Mouse (Mus musculus) lung, embryonic 15.5 days (tissue): ENCODE measurements around the gene L1td1. TPM values are rescaled to one million over a fixed set of nuclear protein-coding genes. Genes with fewer than 3 reads are reported as not detected.
A peak's percentile ranks its signal among the peaks of the same experiment; 100 is the strongest.

Experiments used
- ATAC-seq: fragments of 200-750 bp; cut with Nextera tagmentation; 2 replicates; pipeline ENCODE4 v1.8.0; 2017; ENCODE audit warnings: moderate number of reproducible peaks, borderline replicate concordance; ENCODE audit not compliant: low FRiP score, low TSS enrichment; ENCODE audit errors: extremely low read depth
- H3K27ac ChIP-seq: fragments of 300-500 bp; sonication (generic); 2 replicates; pipeline ENCODE4 v1.5.1; 2015; ENCODE audit warnings: moderate library complexity, mild to moderate bottlenecking, inconsistent platforms
- H3K27me3 ChIP-seq: fragments of 300-500 bp; sonication (generic); 2 replicates; pipeline ENCODE4 v1.6.1; 2015; ENCODE audit warnings: inconsistent platforms
- H3K36me3 ChIP-seq: fragments of 300-500 bp; sonication (generic); 2 replicates; pipeline ENCODE4 v1.6.1; 2015; ENCODE audit warnings: inconsistent platforms
- H3K4me1 ChIP-seq: fragments of 300-500 bp; sonication (generic); 2 replicates; pipeline ENCODE4 v1.6.1; 2015; ENCODE audit warnings: inconsistent platforms
- H3K4me2 ChIP-seq: fragments of 300-500 bp; sonication (generic); 2 replicates; pipeline ENCODE4 v1.6.1; 2015; ENCODE audit warnings: inconsistent platforms, mild to moderate bottlenecking, moderate library complexity
- H3K4me3 ChIP-seq: fragments of 300-500 bp; sonication (generic); 2 replicates; pipeline ENCODE4 v1.5.1; 2015; ENCODE audit warnings: mild to moderate bottlenecking, inconsistent platforms
- H3K9ac ChIP-seq: fragments of 300-500 bp; sonication (generic); 2 replicates; pipeline ENCODE4 v1.6.1; 2015; ENCODE audit warnings: inconsistent platforms
- H3K9me3 ChIP-seq: fragments of 300-500 bp; sonication (generic); 2 replicates; pipeline ENCODE4 v1.6.1; 2016; ENCODE audit warnings: inconsistent platforms
- WGBS: fragments of 180-500 bp; shearing (Covaris S2); methylation state at CpG from one replicate; pipeline ENCODE4 v1.1.7; 2015; 5-methylcytosine and 5-hydroxymethylcytosine counted together
- polyA plus RNA-seq: library from polyadenylated mRNA; unstranded; fragments of >200 nt; fragmentation: Nextera tagmentation; extraction: Ambion mirVana; gene quantifications from 2 replicates; pipeline ENCODE4 v1.2.1, GENCODE M21; 2015

L1td1 gene
- 0.16 TPM in 1 of 2 replicates, not detected in the other for polyA plus RNA-seq

GRCm38 (mm10) chr4:98726590-98727237 lies at the start of gene L1td1:
Gene L1td1, plus strand, starts transcription at chr4:98726734.
- WGBS: 9% methylated on average over 29 of the region's 29 CpGs
- peaks cover 13% of the 10 kb centered on the region for H3K4me1 ChIP-seq
- H3K27ac ChIP-seq: no peak within 1 kb of the TSS
- H3K4me2 ChIP-seq: peak within 1 kb of the TSS; percentile 59
- ATAC-seq: peak; percentile 44
- no peaks in the 10 kb centered on the region for H3K36me3 ChIP-seq
- H3K9me3 ChIP-seq: no peaks in the 10 kb centered on the region
- peak within 1 kb of the TSS; percentile 14 for H3K9ac ChIP-seq
- H3K4me3 ChIP-seq: peak within 1 kb of the TSS; percentile 30
- peaks cover 13% of the 10 kb centered on the region for H3K27me3 ChIP-seq

DNA sequence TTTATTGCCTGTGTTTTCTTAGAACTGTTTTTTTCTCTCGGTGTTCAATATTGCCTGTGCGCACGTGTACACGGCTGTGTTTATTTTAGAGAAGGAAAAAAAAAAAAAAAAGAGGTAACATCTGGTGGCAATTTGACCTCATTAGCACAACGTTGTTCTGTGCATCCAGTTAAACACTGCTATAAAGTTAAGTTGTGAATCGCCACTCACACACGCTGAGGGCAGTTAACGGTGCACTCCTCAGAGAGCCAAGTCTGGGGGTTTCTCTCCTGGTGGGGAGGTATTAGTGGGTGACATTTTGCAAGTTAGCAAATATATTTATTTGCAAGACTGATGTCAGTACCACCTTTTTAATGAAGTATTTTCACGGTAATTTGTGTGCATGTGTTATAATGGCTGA lies 49.0 kb upstream of the L1td1 start:
- WGBS: 55% methylated on average over 9 of the region's 9 CpGs
- Histone ChIP-seq H3K4me3 (no peak overlapping the region), H3K36me3 (no peaks in the 10 kb centered on the region), H3K4me1 (no peaks in the 10 kb centered on the region), H3K4me2 (no peak overlapping the region), H3K9ac (no peak overlapping the region), H3K27ac (no peak overlapping the region), H3K9me3 (no peaks in the 10 kb centered on the region), H3K27me3 (no peaks in the 10 kb centered on the region)
- no peak for ATAC-seq

DNA sequence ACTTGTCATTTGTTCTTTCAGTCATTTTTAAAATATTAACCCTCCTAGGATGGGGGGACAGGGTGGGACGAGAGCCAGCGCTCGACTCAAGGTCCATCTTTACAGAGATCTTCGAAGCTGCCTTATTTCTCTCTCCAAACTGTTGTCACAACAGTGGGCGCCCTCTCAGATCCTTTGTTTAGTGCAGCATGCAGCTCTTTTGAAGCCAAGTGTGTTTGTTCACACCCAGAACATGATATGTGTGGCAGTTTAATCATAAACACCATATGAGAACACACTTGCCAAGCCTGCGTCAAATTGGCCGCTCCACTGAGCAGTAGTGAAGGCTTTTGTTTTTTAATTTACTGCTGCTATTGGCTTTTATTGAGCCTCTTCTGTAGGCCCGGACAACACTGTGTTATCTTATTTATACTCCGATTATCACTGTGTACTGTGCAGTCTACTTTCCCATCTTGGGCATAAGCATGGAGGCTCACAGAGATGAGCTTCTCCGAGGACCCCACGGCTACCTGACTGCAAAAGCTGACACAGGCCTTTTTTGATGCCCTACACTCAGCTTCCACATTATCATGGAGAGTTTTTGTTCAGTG lies 39.8 kb upstream of the L1td1 start:
- Histone ChIP-seq H3K4me2 (no peak overlapping the region), H3K36me3 (0 out of 2 replicates have a peak, but pooled peaks cover 3% of the 10 kb centered on the region), H3K4me1 (no peaks in the 10 kb centered on the region), H3K9me3 (no peaks in the 10 kb centered on the region), H3K9ac (no peak overlapping the region), H3K4me3 (no peak overlapping the region), H3K27me3 (no peaks in the 10 kb centered on the region), H3K27ac (no peak overlapping the region)
- ATAC-seq: no peak
- 89% methylated on average over 11 of the region's 11 CpGs for WGBS

GRCm38 (mm10) chr4:98688116-98688515 lies 38.4 kb upstream of the L1td1 start:
- no peaks in the 10 kb centered on the region for H3K4me1 ChIP-seq
- no peak overlapping the region for H3K4me3 ChIP-seq
- no peak for ATAC-seq

DNA sequence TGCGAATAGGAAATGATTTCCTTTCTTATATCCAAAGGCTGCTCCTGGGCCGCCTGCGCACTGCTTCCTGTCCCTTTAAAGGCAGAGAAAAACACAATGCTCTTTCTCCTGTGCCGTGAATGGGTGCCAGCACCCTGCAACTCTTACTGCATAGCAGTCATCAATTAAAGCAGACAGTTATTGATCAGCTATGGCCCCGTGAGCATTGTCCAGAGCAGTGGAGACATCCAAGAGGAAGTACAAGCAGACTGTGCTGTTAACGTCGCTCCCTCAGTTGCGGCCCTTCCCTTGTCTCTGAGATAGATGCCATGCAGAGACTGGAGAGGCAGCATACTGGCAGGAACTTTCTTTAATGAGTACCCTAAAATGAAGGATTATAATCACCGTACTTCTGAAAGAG lies 38.0 kb upstream of the L1td1 start:
- Histone ChIP-seq H3K27ac (no peak overlapping the region), H3K36me3 (0 out of 2 replicates have a peak, but pooled peaks cover 3% of the 10 kb centered on the region), H3K9ac (no peak overlapping the region), H3K4me3 (no peak overlapping the region), H3K4me2 (no peak overlapping the region), H3K4me1 (no peaks in the 10 kb centered on the region), H3K27me3 (no peaks in the 10 kb centered on the region), H3K9me3 (no peaks in the 10 kb centered on the region)
- WGBS: 76% methylated on average over 9 of the region's 9 CpGs
- ATAC-seq: no peak

More at GRCm38 (mm10) chr4:98688116-98688515, 38.4 kb upstream of the L1td1 start:
- Histone ChIP-seq H3K36me3 (0 out of 2 replicates have a peak, but pooled peaks cover 3% of the 10 kb centered on the region), H3K27ac (no peak overlapping the region), H3K27me3 (no peaks in the 10 kb centered on the region), H3K4me2 (no peak overlapping the region), H3K9ac (no peak overlapping the region), H3K9me3 (no peaks in the 10 kb centered on the region)
- 89% methylated on average over 11 of the region's 11 CpGs for WGBS

DNA sequence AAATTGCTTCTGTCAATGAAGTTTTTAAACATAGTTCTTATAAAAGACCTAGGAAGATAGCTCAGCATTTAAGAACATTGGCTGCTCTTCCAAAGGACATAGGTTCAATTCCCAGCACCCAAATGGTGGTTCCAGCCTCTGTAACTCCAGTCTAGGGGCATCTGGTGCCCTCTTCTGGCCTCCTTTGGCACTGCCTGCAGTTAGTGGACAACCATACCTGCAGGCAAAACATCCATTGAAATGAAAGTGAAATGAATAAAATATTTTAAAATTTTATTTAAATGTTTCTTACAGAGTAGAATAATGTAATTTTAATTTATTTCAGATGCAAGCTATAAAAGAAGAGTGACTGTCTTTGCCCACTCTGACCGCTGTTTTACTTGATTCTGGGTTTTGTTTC lies 36.5 kb upstream of the L1td1 start:
- Histone ChIP-seq H3K9me3 (no peaks in the 10 kb centered on the region), H3K27me3 (no peaks in the 10 kb centered on the region), H3K4me3 (no peak overlapping the region), H3K36me3 (0 out of 2 replicates have a peak, but pooled peaks cover 3% of the 10 kb centered on the region), H3K27ac (no peak overlapping the region), H3K4me2 (no peak overlapping the region), H3K4me1 (no peaks in the 10 kb centered on the region), H3K9ac (no peak overlapping the region)
- WGBS: 86% methylated on average over 1 of the region's 1 CpGs
- ATAC-seq: no peak

GRCm38 (mm10) chr4:98693465-98694185 lies 32.9 kb upstream of the L1td1 start:
- Histone ChIP-seq H3K4me3 (no peak overlapping the region), H3K4me1 (no peaks in the 10 kb centered on the region), H3K9me3 (no peaks in the 10 kb centered on the region), H3K4me2 (no peak overlapping the region), H3K36me3 (0 out of 2 replicates have a peak, but pooled peaks cover 3% of the 10 kb centered on the region), H3K27me3 (no peaks in the 10 kb centered on the region), H3K27ac (no peak overlapping the region), H3K9ac (no peak overlapping the region)
- ATAC-seq: no peak
- 27% methylated on average over 9 of the region's 9 CpGs for WGBS

DNA sequence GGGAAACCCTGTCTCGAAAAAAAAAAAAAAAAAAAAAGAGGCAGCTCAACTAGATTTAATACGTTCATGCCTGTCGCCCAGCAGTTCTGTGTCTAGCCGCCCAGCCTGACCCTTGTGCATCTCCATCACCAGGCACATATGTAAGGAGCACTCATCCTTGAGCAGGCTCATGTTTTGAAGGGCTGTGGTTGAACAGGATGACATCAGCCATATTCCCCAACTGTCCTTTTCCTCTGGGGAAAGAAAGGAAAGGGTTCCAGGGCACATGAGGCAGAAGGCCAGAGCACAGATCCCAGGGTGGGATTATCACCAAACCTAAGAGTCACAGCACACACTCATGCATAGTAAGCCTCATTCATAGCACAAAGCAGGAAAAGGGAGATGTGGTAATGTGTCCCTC lies 28.6 kb upstream of the L1td1 start:
- Histone ChIP-seq H3K4me3 (no peak overlapping the region), H3K27me3 (no peaks in the 10 kb centered on the region), H3K9me3 (no peaks in the 10 kb centered on the region), H3K4me1 (no peaks in the 10 kb centered on the region), H3K9ac (no peak overlapping the region), H3K4me2 (no peak overlapping the region), H3K27ac (no peak overlapping the region), H3K36me3 (no peaks in the 10 kb centered on the region)
- ATAC-seq: no peak
- WGBS: 74% methylated on average over 4 of the region's 4 CpGs

DNA sequence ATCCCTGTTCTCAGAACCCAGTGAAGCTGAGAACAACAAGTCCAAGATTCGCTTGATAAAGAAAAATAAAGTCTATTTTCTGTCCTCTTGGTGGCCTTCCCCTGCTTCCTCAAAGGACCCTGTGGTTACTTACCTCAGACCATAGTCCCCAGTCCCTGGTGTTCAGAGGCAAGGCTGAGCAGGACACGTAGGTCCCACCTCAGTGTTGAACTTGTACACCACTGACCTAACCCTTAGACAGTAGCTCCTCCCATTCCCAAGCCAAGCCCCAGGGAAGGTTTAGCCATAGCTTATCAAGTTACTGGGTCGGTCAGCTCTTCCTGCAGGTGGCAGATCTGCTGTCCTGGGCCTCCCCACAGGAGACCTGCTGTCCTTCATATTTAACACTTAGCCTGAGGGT lies 27.6 kb upstream of the L1td1 start:
- ATAC-seq: no peak
- Histone ChIP-seq H3K4me3 (no peak overlapping the region), H3K27me3 (no peaks in the 10 kb centered on the region), H3K4me1 (no peaks in the 10 kb centered on the region), H3K4me2 (no peak overlapping the region), H3K36me3 (no peaks in the 10 kb centered on the region), H3K9ac (no peak overlapping the region), H3K9me3 (no peaks in the 10 kb centered on the region), H3K27ac (no peak overlapping the region)
- WGBS: 53% methylated on average over 3 of the region's 3 CpGs

DNA sequence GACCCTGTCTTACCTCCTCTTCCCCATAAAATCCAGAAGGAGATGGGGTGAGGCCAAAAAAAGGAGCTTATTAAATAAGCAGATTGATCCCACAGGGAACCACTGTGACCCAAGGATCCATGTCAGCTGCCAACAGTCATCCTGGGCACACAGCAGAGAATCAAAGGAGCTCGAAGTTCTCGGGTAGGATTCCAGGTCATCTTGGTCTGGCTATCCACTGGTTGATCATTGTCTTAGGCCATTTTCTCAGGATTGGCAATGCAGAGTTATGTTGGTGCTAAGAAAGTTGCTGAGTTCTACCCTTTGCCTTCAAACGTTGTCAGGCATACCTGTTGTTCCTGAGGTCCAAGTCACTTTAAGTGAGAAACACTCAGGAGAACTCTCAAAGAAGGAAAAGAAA lies 26.4 kb upstream of the L1td1 start:
- Histone ChIP-seq H3K9ac (no peak overlapping the region), H3K27ac (no peak overlapping the region), H3K9me3 (no peaks in the 10 kb centered on the region), H3K36me3 (no peaks in the 10 kb centered on the region), H3K4me1 (no peaks in the 10 kb centered on the region), H3K27me3 (no peaks in the 10 kb centered on the region), H3K4me2 (no peak overlapping the region), H3K4me3 (no peak overlapping the region)
- 93% methylated on average over 3 of the region's 3 CpGs for WGBS
- no peak for ATAC-seq

GRCm38 (mm10) chr4:98702201-98702894 lies 24.2 kb upstream of the L1td1 start:
- H3K9ac ChIP-seq: no peak overlapping the region
- no peaks in the 10 kb centered on the region for H3K27me3 ChIP-seq
- H3K27ac ChIP-seq: no peak overlapping the region
- 0 out of 2 replicates have a peak overlapping the region, but pooled peaks have one; percentile 14 for H3K4me2 ChIP-seq
- no peaks in the 10 kb centered on the region for H3K4me1 ChIP-seq
- 25% methylated on average over 12 of the region's 12 CpGs for WGBS
- no peak overlapping the region for H3K4me3 ChIP-seq
- no peak; the same call in 1 of the 2 replicates for ATAC-seq
- H3K36me3 ChIP-seq: no peaks in the 10 kb centered on the region
- H3K9me3 ChIP-seq: no peaks in the 10 kb centered on the region
